Mouse (Mus musculus): Measurements from ENCODE around the gene Sf3b6.

Gene Sf3b6

DNA sequence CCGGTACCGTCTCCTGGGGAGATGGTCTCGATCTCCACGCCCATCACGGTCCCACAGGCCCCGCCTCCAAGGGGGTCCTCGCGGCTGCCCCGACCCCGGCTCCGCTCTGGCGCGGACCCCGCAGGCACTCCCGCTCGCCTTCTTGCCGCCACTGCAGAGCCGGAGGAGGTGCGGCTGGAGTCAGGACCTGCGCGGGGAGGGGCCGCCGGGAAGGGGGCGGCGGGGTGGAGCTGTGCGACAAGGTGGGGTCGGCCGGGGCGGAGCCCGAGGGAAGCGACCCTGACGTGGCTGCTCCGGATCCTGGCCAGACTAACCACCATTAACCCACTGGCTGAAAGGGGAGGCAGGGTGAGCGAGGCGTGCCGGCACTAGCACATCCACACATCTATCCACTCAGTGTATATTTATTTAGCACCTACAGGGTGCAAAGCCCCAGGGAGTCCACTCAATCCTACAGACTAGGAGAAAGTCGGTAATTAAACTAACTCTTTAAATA, 24.1 kb downstream of the Sf3b6 start, which contains the start of gene Fkbp1b:
TSS of gene Fkbp1b (minus strand) at position 200 of the 496 bp plus-strand sequence.
- DNase-seq (ENCODE audit: low read depth): peak; percentile 74

DNA sequence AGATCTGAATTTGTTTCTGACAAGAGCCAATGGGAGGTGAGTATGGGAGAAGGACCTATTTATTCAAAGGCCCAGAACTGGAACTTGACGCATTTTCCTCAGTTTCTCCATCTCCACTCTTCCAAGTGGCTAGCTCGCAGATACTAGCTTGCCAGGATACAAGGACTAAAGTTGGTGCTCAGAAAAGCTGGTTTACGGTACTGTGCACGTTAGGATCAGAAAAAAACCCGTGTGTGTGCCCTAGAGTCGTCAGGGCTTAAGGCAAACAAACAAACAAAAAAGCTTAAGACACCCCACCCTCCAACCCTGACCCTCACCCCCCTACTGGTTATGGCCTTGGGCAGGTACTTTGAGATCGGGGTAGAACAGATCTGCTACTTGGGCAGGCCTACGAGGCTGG, 25.1 kb downstream of the Sf3b6 start:
- DNase-seq (ENCODE audit: low read depth): no peak

DNA sequence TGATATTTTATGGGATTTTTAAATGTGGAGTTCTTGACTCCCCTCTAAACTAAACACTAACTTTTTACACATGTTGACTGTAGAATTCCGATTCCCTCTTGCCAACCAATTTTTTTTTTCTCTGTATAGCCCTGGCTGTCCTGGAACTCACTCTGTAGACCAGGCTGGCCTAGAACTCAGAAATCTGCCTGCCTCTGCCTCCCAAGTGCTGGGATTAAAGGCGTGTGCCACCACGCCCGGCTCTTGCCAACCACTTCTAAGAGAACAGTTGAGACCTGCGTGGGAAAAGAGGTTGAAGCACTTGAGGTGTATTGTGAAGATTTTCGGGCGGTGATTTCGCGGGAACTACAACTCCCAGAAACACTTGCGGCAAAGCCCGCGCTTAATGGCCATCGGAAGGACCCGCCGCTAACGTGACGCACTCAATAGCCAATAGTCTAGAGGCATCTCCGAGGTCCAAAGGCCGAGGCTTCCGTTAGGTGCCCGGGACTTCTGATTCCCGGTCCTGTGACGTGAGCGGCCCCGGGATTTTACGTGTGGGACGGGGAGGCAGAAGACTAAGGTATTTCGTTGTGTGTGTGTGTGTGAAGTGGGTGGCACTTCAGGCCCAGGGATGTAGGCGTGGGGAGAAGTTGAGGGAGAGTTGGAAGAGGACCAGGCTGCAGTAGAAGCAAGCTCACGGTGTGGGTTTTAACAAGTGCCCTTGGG, 25.7 kb downstream of the Sf3b6 start, which contains the start of gene Wdcp:
TSS of gene Wdcp (plus strand) at position 414 of the 708 bp plus-strand sequence.
- peak; percentile 96 for DNase-seq (ENCODE audit: low read depth)

DNA sequence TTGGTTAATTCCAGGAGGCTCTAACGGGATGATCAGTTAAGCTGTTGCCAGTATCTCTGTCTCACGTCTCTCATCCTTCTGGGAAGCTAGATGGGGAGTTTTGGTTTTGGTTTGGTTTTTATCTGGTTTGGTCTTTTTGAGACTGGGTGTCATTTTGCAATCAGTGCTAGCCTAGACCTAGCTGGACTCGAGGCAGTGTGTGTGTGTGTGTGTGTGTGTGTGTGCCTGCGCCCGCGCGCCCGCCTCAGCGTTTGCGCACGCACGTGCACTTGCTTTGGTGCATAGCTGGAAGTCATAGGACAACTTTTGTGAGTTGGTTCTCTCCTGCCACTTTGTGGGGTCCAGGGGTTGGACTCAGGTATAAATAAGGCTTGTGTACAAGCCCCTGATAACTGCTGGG, 26.4 kb downstream of the Sf3b6 start:
- peak; percentile 82 for DNase-seq (ENCODE audit: low read depth)

DNA sequence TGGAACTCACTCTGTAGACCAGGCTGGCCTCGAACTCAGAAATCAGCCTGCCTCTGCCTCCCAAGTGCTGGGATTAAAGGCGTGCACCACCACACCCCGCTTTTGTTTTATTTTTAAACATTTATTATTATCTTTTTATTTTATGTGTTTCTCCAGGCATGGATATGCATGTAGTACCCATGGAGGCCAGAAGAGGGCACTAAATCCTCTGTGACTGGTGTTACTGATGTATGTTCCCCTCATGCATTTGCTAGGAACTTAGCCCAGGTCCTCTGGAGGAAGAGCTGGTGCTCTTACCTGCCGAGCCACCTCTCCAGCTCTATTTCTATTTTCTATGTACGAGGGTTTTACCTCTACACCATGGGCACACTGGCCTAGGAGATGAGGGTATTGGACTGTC, 38.8 kb downstream of the Sf3b6 start:
- DNase-seq (ENCODE audit: low read depth): peak; percentile 56

DNA sequence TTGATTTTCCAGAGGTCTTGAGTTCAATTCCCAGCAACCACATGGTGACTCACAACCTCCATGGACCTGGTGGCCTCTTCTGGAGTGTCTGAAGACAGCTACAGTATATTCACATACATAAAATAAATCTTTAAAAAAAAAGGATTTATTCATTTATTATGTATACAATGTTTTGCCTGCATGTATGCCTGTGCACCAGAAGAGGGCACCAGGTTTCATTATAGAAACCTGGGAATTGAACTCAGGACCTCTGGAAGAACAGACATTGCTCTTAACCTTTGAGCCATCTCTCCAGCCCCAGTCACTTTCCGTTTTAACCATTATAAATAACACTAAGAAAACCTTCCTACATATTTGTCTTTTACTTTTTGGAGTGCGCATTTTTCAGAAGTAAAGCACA, 39.5 kb downstream of the Sf3b6 start:
- DNase-seq (ENCODE audit: low read depth): no peak

DNA sequence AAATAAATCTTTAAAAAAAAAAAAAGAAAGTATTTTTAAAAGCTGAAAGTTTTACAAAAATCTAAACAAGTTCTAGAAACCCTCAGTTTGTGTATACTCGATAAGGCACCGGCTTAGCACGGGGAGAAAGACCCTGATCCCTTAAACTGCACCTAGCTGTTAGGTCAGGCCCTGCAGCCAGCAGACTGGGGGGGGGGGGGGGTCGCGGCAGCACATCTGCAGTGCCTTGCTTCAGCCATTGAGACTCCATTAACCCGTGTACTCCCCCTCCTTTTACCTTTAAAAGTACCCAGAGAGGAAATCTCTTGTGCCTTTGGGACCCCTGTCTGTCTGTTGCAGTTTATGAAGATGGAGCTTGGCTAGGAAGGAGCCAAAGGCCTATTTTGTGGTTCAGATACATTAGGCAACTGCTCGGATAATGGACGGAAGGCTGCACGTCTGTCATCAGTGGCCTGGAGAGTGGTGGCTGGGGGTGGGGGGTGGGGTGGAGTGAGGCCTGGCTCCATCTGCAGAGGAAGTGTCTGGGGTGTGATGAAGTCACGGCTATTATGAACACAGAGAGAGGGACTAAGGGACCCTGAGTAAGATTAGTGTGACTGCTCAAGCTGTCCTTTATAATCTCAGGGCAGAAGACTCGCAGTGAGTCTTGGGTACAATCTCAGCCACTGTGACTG, 42.0 kb downstream of the Sf3b6 start:
- no peak for DNase-seq (ENCODE audit: low read depth)

DNA sequence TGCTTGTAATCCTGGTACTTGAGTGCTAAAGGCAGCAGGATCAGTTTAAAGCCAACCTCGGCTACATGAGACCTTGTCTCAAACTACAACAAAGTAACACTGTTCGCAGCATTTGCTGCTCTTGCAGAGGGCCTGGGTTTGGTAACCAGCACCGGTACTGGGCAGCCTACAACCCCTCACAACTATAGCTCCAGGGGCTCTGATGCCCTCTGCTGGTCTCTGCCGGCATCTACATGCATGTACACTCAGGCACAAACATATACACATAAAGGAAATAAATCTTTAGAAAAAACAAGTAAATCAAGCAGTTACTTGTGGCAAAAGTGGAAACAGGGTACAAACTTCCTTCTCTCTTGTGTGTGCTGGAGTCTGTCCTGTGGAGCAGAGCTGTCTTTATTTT, 45.3 kb downstream of the Sf3b6 start:
- DNase-seq (ENCODE audit: low read depth): no peak

DNA sequence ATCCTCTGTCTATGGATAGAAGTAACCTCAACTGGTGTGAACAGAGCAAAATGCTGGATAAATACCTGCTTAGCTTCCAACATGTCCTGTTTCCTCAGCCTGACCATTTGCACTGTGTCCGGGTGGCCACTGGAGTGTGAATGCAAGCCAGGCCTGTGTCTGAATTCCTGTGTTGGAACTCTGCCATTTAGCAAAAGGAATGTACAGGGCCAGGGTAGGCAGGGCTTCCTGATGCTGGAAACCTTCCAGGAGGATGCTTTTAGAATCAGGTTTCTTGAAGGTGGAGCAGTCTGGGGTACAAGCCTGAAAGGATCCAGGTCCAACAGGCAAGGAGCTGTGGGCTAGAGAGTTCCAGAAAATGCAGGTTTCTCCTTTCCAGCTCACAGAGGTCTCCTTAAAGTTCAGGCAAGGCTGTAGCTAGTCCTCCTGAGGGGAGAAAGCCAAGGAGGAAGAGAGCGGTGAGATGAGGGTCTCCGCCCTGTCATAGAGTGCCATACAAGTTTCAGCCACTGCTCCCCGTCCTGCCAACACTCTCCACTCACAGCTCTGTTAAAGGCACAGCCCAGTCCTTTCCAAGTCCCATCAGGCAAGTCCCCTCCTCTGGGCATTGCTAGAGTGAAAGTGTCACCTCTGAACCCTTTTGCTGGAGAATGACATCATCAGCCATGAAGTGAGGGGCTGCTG, 46.5 kb downstream of the Sf3b6 start:
- no peak for DNase-seq (ENCODE audit: low read depth)

DNA sequence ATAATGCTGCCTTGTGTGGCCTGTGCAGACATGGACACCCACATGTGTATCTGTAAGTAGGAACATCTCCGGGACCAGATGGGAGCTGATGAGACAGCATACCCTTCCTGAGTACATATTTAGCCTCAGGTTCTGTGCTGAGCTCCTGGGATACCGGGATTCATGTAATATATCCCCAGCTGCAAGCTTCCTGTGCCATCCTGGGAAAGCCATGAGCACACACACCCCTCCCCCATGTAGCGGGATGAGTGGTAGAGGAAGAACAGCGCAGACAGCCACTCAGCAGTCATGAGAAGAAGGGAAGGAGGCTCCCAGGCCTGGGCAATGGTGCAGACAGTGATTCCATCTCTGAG, 47.0 kb downstream of the Sf3b6 start:
- DNase-seq (ENCODE audit: low read depth): no peak

DNA sequence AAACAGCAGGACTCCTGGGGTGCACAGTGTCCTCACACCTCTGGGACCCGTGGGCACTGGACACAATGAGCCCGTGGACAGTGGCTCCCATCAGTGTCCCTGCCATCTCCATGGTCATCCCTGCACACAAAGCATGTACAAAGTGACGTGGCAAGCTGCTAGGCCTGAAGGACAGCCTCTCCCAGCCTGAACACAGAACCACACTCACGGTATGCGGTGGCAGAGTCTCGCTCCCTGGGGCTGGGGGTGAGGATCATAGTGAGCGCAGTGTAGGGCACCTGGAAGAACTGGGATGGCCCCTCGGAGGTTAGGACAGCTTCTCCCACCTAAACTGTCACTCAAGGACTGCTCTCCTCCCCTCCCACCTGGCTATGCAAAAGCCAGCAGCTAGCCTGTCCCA, 51.6 kb downstream of the Sf3b6 start:
- DNase-seq (ENCODE audit: low read depth): no peak

DNA sequence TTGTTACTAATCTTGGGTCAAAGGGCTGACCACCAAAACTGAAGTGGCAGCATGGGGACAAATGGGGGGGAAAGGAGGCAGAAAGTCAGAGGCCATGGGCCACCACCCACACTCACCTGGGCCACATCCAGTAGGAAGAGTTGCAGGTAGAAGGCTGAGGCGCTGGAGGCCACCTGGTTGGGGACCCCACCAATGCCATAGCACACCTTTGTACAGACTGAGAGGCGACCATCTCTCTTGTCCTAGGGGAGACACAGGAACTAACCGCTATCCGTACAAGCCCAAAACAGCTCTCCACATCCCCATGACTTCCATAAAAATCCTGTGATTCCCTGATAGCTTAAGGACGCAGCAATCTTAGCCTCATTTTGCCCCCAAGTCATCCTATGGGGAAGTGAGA, 53.9 kb downstream of the Sf3b6 start:
- DNase-seq (ENCODE audit: low read depth): no peak

DNA sequence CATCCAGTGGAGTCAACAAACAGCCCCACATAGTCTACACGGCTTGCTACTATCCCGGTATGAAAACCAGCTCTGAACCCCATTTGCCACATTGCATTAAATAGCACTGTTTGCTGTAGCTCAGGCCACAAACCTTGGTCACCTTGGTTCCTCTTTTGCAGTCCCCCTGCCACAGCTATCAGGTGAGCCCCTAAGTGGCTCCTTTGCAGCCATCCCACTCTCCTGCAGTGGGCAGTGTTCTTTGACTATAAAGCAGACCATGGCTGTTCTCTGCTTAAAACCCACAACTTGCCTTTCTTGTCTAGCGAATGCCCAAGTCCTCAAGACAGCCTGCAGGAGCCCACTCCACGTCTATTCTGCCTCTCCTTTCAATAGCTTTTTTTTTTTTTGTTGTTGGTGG, 54.9 kb downstream of the Sf3b6 start:
- no peak for DNase-seq (ENCODE audit: low read depth)

DNA sequence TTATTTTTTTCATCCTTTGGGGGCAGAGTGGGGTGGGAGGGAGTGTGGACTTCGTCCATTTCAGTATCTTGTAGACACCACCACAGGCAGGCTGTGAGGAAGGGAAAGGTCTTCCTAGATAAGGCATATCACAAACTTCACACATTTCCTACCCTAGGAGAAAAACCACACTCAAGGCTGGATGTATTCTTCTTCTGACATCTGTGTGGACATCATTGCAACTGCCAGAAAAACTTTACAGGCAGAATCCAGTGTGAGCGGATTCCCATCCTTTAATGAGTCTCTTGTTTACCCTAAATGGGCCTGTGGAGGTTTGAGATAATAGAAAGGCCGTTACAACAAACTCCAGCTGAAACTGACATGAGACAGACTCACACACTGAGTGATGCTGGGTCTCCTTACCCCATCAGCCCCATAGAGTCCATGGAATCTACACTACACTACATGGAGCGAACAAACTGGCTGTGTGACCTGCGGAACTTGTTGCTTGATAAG, 55.7 kb downstream of the Sf3b6 start:
- peak; percentile 88 for DNase-seq (ENCODE audit: low read depth)

DNA sequence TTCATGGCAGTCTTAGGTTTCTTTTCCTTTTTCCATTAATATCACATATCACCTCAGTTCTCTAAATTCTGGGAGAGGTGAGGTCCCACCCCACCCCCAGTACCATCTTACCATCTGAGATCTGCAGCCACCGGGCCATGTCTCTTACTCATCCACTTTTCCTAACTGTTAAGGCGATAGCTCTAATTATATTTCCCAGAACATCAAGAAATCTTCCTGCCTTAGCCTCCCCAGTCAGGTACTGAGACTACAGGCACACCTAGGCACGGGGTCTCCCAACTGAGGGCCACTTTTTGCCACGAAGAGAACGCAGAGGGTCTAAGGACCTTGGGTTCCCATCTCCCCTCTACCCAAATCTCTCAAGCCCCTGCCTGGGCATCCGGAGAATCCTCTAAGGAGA, 56.2 kb downstream of the Sf3b6 start:
- DNase-seq (ENCODE audit: low read depth): no peak

DNA sequence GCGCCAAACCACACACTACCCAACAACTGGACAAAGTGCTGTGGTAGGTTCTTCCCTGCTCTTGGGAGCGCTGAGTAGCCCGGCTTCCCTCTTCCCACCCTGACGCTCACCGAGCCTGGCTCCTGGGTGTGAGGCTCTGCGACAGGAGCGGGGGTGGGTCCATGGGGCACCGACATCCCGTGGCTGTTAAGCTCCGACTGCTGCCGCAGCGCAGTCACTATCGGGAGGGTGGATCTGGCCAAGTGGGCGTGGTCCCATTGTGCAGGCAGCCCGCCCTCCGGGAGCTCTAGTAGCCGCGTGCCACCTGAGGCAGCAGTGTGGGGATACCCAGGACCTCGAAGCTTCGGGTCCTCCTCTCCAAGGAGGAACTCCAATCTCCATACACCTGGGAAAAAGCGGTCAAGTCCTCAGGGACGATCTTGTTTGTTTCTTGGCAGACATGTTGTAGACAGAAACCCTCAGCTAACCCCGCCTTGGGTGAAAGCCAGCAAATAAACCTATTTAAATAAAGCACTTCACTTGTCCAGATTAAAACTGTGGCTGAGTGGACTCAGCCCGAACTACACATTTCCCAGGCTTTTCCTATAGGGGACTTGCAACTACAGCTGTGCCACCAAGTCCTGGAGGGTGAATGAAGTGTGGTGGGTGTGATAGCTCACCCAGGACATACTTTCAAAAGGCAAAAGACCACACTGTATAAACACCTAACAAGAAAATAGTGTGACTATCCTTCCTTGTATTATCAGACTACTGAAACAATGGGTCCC, 57.0 kb downstream of the Sf3b6 start, which contains the start of gene Mfsd2b:
TSS of gene Mfsd2b (minus strand) at position 199 of the 767 bp plus-strand sequence.
- DNase-seq (ENCODE audit: low read depth): peak; percentile 85

DNA sequence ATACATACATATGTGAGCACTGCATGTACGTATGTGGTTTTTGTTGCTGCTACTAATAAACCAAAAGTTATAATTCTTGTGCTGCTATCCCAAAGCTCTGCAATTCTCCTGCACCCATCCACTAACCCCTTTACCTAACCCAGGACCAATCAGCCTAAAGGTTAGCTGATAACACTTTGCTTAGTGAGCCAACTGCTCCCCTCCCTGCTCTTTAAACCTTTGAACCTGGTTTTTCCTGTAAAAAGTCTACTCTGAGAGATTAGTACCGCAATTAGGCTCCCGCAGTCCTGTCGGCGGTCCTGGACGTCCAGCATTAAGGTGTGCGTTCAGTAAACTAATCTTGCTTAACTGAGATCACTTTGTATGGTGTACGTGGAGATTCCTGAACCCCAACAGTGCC, 58.3 kb downstream of the Sf3b6 start:
- no peak for DNase-seq (ENCODE audit: low read depth)
